Mouse (Mus musculus) testis, adult 2 months (tissue): Measurements from ENCODE around the gene Gm6526.
"Not testable (repeated sequence)": the region's sequence is repeated elsewhere in the genome, so short reads cannot be mapped to it uniquely, and the experiment has no call there.

ENCODE experiments used
- CTCF ChIP-seq: fragments of 200-500 bp; IDR thresholded peaks from 2 replicates; pipeline ENCODE4 v1.5.1; 2012; ENCODE audit warnings: low read depth, mild to moderate bottlenecking, inconsistent platforms, low read length, moderate library complexity; ENCODE audit not compliant: control insufficient read depth, insufficient read depth, insufficient replicate concordance
- POLR2A ChIP-seq: fragments of 200-500 bp; IDR thresholded peaks from 2 replicates; pipeline ENCODE4 v1.6.1; 2012; ENCODE audit warnings: low read depth, mild to moderate bottlenecking, inconsistent platforms, low read length, moderate library complexity; ENCODE audit not compliant: control insufficient read depth

DNA sequence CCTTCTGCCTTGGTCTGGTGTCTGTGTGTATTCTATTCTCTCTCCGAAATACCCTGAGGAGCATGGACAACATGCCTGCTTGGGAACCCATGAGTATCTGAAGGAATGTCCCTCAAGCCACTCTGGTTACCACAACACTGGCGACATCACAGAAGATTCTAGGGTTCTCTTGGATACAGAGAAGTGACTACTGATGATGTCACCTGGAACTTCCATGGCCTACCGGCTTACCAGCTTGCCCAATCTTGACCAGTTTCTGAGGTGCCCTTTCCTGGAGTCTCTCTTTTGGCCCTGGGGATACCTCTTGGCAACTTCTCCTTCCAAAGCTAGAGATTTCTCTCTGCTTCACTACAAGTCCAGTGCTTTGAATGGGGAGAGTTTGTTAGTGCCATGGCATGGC lies 37.0 kb downstream of the Gm6526 start, which contains the start of gene Gm8180:
- TF ChIP-seq POLR2A, CTCF: not testable (repeated sequence)
